Mouse (Mus musculus): ENCODE measurements at regions not wholly inside any gene's neighbourhood (a gene's known extent, or its start where the extent isn't known, plus 50 kb on each side); places are given as distances from the start of the nearest gene placed in this dataset.
A peak's percentile ranks its signal among the peaks of the same experiment; 100 is the strongest.
"Not testable (repeated sequence)": the region's sequence is repeated elsewhere in the genome, so short reads cannot be mapped to it uniquely, and the experiment has no call there.

DNA sequence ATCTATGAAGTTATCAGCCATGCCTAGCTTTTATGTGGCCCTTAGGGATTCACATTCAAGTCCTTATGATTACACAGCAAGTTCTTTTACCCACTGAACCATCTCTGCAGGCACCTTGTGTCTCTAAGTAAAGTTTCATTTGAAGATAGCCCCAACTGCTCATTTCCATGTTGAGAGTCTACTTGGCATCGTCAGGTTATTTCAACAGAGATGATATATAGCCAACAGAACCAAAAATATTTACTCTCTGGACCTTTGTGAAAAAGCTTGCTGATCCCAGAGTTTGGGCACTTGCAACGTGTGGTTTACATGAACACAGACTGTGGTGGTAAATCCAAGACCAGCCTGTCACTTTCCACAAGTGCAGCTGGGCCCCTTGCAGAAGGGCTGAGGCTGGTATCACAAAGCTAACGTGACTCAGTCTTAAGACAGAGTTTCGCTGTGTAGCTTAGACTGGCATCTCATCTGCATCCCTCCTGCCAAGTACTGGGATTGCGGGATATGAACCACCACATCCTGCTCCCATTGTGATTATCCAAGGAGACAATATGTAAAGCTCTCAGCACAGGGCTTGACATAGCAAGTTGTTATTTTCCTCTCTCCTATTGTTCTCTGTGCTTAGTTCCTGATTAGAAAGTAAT is 105.0 kb upstream of the Lnx1 start:
- no peak overlapping the region for H3K27ac ChIP-seq (replicated peaks)
- no peak for DNase-seq (ENCODE audit: low spot score)
- H3K36me3 ChIP-seq, result no peaks in the 10 kb centered on the region
- H3K4me3 ChIP-seq, result no peak overlapping the region
- H3K27me3 ChIP-seq (ENCODE audit: low read depth, poor library complexity, severe bottlenecking), result 0 out of 2 replicates have a peak, but pooled peaks cover under 1% of the 10 kb centered on the region
- no peaks in the 10 kb centered on the region for H3K4me1 ChIP-seq
- WGBS, result 77% methylated on average over 5 of the region's 5 CpGs
- no peaks in the 10 kb centered on the region for H3K9me3 ChIP-seq (replicated peaks)

DNA sequence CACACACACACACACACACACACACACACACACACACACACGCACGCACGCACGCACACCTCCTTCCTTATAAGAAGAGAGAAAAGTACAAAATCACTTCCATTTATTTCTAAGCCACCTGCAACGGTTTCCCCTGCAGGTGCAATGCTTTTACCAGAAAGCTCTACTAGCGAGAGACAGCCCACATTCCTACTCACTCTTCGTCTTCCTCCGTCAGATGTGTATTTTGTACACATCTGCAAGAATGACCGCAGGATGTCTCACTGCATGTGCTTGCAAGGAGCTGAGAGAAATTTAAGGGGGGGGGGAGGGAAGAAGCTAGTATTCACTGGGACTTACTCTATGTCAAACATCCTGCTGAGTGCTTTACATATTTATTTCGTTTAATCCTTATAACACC is 99.2 kb upstream of the Lnx1 start:
- Histone ChIP-seq H3K4me1 (no peaks in the 10 kb centered on the region), H3K36me3 (no peaks in the 10 kb centered on the region), H3K27me3 (ENCODE audit: low read depth, poor library complexity, severe bottlenecking) (peaks cover 27% of the 10 kb centered on the region), H3K4me3 (no peak overlapping the region), H3K27ac (replicated peaks) (no peak overlapping the region), H3K9me3 (replicated peaks) (no peaks in the 10 kb centered on the region)
- no peak for DNase-seq (ENCODE audit: low spot score)
- WGBS, result 74% methylated on average over 8 of the region's 10 CpGs

DNA sequence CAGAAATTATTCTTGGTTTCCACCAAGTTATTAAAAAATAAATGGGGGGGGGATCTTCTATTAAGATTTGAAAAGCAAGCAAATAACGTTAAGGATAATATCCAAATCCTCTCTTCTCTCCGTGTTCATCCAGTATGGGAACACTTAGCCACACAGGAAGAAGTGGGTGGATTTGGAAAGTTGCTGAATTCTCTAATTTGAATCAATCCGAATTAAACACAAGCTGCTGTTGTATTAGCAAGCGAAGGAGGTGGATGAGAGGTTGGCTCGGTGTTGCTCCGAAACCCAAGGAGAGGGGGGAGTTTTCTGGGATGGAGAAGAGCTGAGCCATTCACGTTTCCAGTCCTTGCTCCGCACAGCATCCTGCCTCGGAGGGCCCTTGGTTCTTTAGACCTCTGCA is 97.6 kb upstream of the Lnx1 start:
- no peak overlapping the region for H3K4me3 ChIP-seq
- H3K36me3 ChIP-seq, result no peaks in the 10 kb centered on the region
- no peaks in the 10 kb centered on the region for H3K9me3 ChIP-seq (replicated peaks)
- WGBS, result 85% methylated on average over 9 of the region's 9 CpGs
- H3K4me1 ChIP-seq, result 0 out of 2 replicates have a peak, but pooled peaks cover 3% of the 10 kb centered on the region
- peaks cover 34% of the 10 kb centered on the region for H3K27me3 ChIP-seq (ENCODE audit: low read depth, poor library complexity, severe bottlenecking)
- DNase-seq (ENCODE audit: low spot score), result no peak
- no peak overlapping the region for H3K27ac ChIP-seq (replicated peaks)

DNA sequence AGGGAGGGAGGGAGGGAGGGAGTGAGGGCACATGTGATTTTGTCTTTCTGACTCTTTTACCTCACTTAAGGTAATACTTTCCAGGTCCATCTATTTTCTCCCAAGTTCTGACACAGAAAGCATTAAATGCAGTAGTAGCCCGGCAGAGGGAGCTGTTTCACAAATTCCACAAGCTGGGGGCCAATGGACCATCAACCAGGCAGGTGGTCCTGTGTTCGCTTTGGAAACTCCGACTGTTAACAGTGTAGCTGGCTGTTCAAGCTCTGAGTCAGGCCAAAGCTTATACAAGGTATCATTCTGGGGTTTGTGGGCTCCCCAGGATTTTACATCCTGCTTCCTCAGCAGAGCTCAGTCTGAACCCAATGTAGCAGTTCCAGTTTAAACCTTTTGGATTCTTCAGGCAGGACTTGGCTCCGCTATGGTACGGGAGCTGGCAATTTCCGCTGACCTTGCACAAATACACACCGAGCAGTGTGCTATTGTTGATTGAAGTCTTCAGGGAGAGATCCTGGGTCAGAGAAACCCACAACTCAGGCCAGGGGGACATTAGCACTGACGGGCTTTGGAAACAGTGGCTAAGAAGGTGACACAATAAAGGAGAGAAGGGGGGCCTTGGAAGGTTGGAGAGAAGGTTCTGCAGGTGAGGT is 93.8 kb upstream of the Lnx1 start:
- peaks cover 16% of the 10 kb centered on the region for H3K4me1 ChIP-seq
- no peak overlapping the region for H3K4me3 ChIP-seq
- H3K9me3 ChIP-seq (replicated peaks), result no peaks in the 10 kb centered on the region
- H3K36me3 ChIP-seq, result no peaks in the 10 kb centered on the region
- peaks cover 41% of the 10 kb centered on the region for H3K27me3 ChIP-seq (ENCODE audit: low read depth, poor library complexity, severe bottlenecking)
- WGBS, result 46% methylated on average over 8 of the region's 8 CpGs
- DNase-seq (ENCODE audit: low spot score), result peak; percentile 66
- H3K27ac ChIP-seq (replicated peaks), result no peak overlapping the region

DNA sequence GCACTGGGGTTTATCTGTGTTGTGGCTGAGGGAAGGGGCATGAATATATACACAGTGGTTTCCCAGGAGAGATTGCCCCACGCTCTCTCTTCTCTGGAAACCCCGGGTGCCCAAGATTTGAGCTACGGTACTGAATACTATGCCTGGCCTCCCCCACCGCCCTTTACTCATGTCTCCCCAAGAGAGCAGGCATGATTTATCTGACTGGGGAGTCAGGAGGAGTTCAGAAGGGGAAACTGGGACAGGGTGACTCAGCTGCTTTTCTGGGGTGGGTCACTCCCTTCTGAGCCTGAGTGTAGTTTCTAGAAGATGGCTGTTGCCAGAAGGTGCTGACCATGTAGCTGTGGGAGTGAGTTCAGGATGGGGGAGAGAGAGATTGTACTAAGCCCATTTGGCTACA is 92.0 kb upstream of the Lnx1 start:
- Histone ChIP-seq H3K4me1 (peaks cover 16% of the 10 kb centered on the region), H3K36me3 (no peaks in the 10 kb centered on the region), H3K4me3 (no peak overlapping the region), H3K27ac (replicated peaks) (no peak overlapping the region), H3K27me3 (ENCODE audit: low read depth, poor library complexity, severe bottlenecking) (peaks cover 35% of the 10 kb centered on the region), H3K9me3 (replicated peaks) (no peaks in the 10 kb centered on the region)
- no peak for DNase-seq (ENCODE audit: low spot score)
- 93% methylated on average over 4 of the region's 4 CpGs for WGBS

DNA sequence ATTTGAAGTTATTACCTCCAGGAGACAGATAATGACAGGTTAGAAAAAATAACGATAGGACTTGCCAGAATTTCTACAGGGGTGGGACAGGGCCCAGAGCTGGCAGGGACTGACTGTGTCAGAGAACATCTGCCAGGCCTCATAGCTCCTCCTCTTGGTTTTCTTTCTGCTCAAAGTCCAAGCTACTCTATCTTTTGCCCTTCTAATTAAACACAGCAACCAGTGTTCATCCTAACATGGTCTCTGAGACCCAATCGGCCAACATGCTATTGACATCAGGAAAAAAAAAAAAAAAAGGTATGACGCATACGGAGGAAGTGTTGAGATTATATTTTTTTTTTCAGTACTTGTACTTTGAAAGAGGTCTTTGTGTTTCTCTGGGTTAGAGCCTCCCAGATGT is 90.7 kb upstream of the Lnx1 start:
- 80% methylated on average over 4 of the region's 4 CpGs for WGBS

DNA sequence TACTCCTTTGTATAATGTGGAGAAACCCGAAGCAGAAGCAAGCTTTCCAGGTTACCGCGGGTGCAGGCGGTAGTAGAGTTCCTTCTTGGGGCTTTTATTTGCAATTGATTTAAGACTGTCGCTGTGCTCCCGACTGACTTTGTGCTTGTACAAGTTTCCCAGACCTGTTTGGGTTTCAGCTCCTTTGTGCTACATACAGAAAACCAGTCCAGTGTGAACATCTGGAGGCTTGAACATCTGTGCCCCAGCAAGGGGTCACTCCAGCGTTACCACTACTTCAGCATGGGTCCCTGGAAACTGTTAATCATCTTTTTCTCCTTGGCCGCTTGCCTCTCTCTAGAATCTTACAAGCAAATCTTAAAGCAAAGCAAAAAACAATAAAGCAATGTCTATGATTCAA is 90.2 kb upstream of the Lnx1 start:
- H3K27ac ChIP-seq (replicated peaks), result no peak overlapping the region; the same call in 1 of the 2 replicates
- no peaks in the 10 kb centered on the region for H3K36me3 ChIP-seq
- H3K27me3 ChIP-seq (ENCODE audit: low read depth, poor library complexity, severe bottlenecking), result peaks cover 29% of the 10 kb centered on the region
- peaks cover 16% of the 10 kb centered on the region for H3K4me1 ChIP-seq
- 28% methylated on average over 8 of the region's 8 CpGs for WGBS
- H3K4me3 ChIP-seq, result no peak overlapping the region
- no peaks in the 10 kb centered on the region for H3K9me3 ChIP-seq (replicated peaks)
- DNase-seq (ENCODE audit: low spot score), result no peak

More for the DNA sequence above, 90.7 kb upstream of the Lnx1 start:
- Histone ChIP-seq H3K9me3 (replicated peaks) (no peaks in the 10 kb centered on the region), H3K4me3 (no peak overlapping the region), H3K36me3 (no peaks in the 10 kb centered on the region), H3K4me1 (peaks cover 16% of the 10 kb centered on the region), H3K27ac (replicated peaks) (no peak overlapping the region), H3K27me3 (ENCODE audit: low read depth, poor library complexity, severe bottlenecking) (peaks cover 29% of the 10 kb centered on the region)
- DNase-seq (ENCODE audit: low spot score), result no peak

DNA sequence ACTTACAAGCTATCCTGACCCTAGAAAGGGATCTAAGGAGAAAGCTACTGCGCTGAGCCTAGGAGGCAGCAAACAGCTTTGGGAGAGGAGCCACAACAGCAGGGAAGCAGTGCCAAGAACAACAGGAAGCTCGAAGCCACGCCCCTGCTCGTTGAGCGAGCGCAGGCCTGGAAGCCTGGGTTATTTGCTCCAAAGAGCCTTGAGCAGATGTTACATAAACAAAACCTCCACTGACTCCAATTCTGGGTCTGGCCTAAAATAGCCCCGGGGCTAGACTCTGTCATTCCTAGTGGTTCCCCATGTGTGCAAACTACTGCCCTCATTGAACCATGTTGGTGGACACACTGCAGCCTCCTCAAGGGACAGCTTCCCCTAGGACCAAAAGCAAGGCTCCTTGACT is 89.6 kb upstream of the Lnx1 start:
- WGBS, result 2% methylated on average over 7 of the region's 7 CpGs
- Histone ChIP-seq H3K4me3 (peak overlapping the region; percentile 35), H3K4me1 (peaks cover 16% of the 10 kb centered on the region), H3K27me3 (ENCODE audit: low read depth, poor library complexity, severe bottlenecking) (peaks cover 29% of the 10 kb centered on the region), H3K36me3 (no peaks in the 10 kb centered on the region), H3K9me3 (replicated peaks) (no peaks in the 10 kb centered on the region), H3K27ac (replicated peaks) (peak overlapping the region; percentile 59)
- peak; percentile 61 for DNase-seq (ENCODE audit: low spot score)

DNA sequence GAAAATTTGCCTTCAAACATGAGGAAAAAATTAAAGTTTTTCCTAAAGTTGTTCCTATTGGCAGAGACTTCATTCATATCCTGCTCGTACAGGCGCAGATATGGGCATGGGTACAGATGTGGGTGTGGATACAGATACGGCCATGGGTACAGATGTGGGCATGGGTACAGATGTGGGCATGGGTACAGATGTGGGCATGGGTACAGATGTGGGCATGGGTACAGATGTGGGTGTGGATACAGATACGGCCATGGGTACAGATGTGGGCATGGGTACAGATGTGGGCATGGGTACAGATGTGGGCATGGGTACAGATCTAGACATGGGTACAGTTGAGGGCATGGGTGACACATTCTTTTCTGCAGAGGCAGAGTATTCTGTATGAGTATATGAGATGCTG is 87.8 kb upstream of the Lnx1 start:
- H3K4me3 ChIP-seq; H3K27ac ChIP-seq (replicated peaks); H3K9me3 ChIP-seq (replicated peaks); DNase-seq (ENCODE audit: low spot score); H3K36me3 ChIP-seq: not testable (repeated sequence)
- peaks cover 21% of the 10 kb centered on the region for H3K27me3 ChIP-seq (ENCODE audit: low read depth, poor library complexity, severe bottlenecking)
- H3K4me1 ChIP-seq, result peaks cover 13% of the 10 kb centered on the region
- 96% methylated on average over 4 of the region's 4 CpGs for WGBS

DNA sequence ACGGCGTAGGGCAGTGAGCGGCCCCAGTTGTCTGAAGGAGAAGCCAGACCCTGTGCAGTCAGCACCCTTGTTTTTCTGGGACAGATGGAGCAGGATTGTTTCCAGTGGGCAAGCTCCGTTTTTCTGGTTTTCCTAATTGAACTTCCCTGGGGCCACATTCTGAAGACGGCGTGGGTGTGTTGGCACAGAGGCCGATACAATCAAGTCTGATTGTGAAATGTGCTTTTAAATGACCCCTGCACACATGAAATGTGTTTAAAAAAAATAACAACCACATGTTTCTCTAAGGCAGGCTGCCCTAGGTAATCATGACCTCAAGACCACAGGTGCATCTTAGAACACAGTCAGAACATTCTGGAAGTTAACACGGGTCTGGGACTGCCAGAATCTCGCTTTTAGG is 81.2 kb upstream of the Lnx1 start:
- Histone ChIP-seq H3K4me3 (no peak overlapping the region), H3K9me3 (replicated peaks) (no peaks in the 10 kb centered on the region), H3K4me1 (peaks cover 15% of the 10 kb centered on the region), H3K27ac (replicated peaks) (no peak overlapping the region), H3K27me3 (ENCODE audit: low read depth, poor library complexity, severe bottlenecking) (no peaks in the 10 kb centered on the region), H3K36me3 (no peaks in the 10 kb centered on the region)
- no peak for DNase-seq (ENCODE audit: low spot score)
- 91% methylated on average over 9 of the region's 9 CpGs for WGBS

DNA sequence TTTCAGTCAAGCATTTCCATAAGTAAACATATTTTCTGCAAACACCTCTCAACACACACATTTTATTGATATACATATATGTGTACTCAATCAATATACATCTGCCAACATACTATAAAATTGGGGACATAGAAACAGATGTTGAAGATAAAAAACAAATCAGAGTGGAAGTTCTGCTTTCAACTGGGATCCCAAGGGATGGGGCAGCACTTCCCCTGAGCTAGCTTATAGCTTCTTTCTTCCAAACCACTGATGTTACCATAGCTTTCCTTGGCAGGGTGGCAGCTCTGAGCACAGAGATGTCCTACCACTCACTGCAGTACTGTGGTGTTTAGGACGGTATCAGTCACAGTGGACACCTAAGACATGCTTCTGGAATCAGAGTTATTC is 75.4 kb upstream of the Lnx1 start:
- Histone ChIP-seq H3K36me3 (no peaks in the 10 kb centered on the region), H3K27me3 (ENCODE audit: low read depth, poor library complexity, severe bottlenecking) (no peaks in the 10 kb centered on the region), H3K9me3 (replicated peaks) (no peaks in the 10 kb centered on the region), H3K4me3 (no peak overlapping the region), H3K27ac (replicated peaks) (no peak overlapping the region), H3K4me1 (peaks cover 15% of the 10 kb centered on the region)
- 94% methylated on average over 1 of the region's 1 CpGs for WGBS
- no peak for DNase-seq (ENCODE audit: low spot score)

DNA sequence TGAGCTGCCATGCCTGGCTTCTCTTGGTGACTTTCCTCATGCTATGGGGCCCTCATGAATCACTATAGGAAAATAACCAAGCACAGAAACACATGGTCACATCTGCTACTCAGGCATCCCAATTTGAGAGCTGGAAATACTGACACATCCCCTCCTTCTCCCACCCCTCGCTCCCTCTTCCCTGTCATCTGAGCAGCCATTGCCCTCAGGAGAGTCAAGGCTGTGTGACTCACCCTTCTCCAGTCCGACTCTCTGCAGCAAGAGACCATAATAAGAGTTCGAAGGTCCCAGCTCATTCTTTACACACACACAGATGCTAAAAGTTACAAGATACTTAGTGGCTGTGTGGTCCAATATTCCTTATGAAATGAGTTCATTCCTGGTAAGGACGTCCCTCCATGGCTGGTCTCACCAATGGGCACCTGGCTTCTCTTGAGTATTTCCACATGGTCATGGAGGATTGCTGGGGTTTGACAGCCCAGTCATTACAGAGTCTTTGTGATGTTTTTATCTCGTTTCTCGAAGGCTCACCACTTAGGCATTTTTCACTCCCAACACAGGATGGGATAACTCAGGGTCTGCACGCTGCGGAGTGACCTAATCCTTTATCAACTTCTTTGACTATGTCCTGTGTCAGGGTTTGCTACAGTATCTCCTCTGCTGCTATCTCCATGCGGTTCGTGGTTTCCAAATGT is 74.8 kb upstream of the Lnx1 start:
- H3K4me3 ChIP-seq, result no peak overlapping the region
- WGBS, result 92% methylated on average over 10 of the region's 10 CpGs
- no peaks in the 10 kb centered on the region for H3K36me3 ChIP-seq
- no peak overlapping the region for H3K27ac ChIP-seq (replicated peaks)
- H3K9me3 ChIP-seq (replicated peaks), result no peaks in the 10 kb centered on the region
- H3K4me1 ChIP-seq, result peaks cover 12% of the 10 kb centered on the region
- DNase-seq (ENCODE audit: low spot score), result no peak
- H3K27me3 ChIP-seq (ENCODE audit: low read depth, poor library complexity, severe bottlenecking), result no peaks in the 10 kb centered on the region

DNA sequence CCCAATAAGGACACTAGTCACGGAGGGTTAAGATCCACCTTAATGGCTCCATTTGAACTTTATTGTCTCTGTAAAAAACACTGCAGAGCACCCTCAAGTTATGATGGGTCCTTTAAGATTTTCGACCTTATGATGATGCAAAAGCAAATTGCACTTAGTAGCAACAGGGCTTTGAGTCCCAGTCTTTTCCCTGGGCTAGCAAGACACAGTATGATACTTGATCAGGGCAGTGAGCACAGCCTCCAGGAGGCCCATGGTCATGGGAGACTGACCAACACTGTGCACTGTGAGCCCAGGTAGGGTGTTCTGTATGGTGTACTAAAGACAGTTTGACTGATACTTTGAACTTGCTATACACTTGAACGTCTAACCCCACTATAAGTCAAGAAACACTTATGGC is 73.4 kb upstream of the Lnx1 start:
- WGBS, result 88% methylated on average over 3 of the region's 3 CpGs
- no peak overlapping the region for H3K4me3 ChIP-seq
- H3K9me3 ChIP-seq (replicated peaks), result no peaks in the 10 kb centered on the region
- no peak overlapping the region for H3K27ac ChIP-seq (replicated peaks)
- DNase-seq (ENCODE audit: low spot score), result no peak
- H3K36me3 ChIP-seq, result no peaks in the 10 kb centered on the region
- H3K4me1 ChIP-seq, result 0 out of 2 replicates have a peak, but pooled peaks cover 4% of the 10 kb centered on the region
- no peaks in the 10 kb centered on the region for H3K27me3 ChIP-seq (ENCODE audit: low read depth, poor library complexity, severe bottlenecking)

Measured in midbrain, embryonic 10.5 days (tissue).